Mouse (Mus musculus): ENCODE data around the gene Gm13084.
"Not testable (repeated sequence)": the region's sequence is repeated elsewhere in the genome, so short reads cannot be mapped to it uniquely, and the experiment has no call there.

DNA sequence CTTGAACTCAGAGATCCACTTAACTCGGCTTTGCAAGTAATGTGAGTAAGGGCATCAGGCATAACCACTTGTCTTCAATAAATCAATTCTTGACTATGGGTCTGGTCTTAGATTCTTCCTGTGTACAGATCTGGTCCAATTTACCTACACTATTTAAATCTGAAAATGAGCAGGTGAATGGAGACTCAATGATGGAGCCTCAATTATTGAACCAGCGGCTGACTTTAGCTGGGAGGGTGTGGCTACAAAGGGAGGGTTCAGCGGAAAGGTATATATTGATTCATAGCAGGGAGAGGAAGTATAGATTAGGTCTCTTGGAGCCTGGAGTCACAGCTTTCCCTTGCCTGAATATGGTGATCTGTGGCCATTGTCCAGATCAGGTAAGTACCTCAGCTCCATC is 26.8 kb downstream of the Gm13084 start, which contains the start of gene Gm13023:
- not testable (repeated sequence) for TF ChIP-seq POLR2A (IDR thresholded peaks at IDR 0.05; ENCODE audit: low read depth, low read length); CTCF (IDR thresholded peaks at IDR 0.05; ENCODE audit: extremely low read depth, insufficient read length, insufficient replicate concordance, low read depth, low read length)

Data from small intestine, adult 2 months (tissue).